Mouse (Mus musculus) ovary, adult 18-20 months (tissue): Measurements from ENCODE around the gene Prr29.
"Not testable (repeated sequence)": the region's sequence is repeated elsewhere in the genome, so short reads cannot be mapped to it uniquely, and the experiment has no call there.

Experiments
- DNase-seq: peaks from one replicate; pipeline ENCODE4 v3.0.0; 2022; ENCODE audit warnings: low spot score, mixed read lengths

Gene Prr29

GRCm38 (mm10) chr11:106365366-106365765 lies at the start of gene Prr29:
Gene Prr29, plus strand, starts transcription at chr11:106365472.
- no peak for DNase-seq

- no peak for DNase-seq
Measured at GRCm38 (mm10) chr11:106316416-106316815, 48.9 kb upstream of the Prr29 start.

- DNase-seq, result no peak
Measured at GRCm38 (mm10) chr11:106317801-106318200, 47.5 kb upstream of the Prr29 start.

- no peak for DNase-seq
Measured at GRCm38 (mm10) chr11:106318406-106319366, 46.6 kb upstream of the Prr29 start.

GRCm38 (mm10) chr11:106324858-106325257 lies 40.4 kb upstream of the Prr29 start:
- no peak for DNase-seq

- DNase-seq, result no peak
Measured at GRCm38 (mm10) chr11:106325566-106326206, 39.6 kb upstream of the Prr29 start.

GRCm38 (mm10) chr11:106326475-106326874 lies 38.8 kb upstream of the Prr29 start:
- DNase-seq, result no peak

GRCm38 (mm10) chr11:106328521-106328920 lies 36.8 kb upstream of the Prr29 start:
- DNase-seq, result no peak

GRCm38 (mm10) chr11:106329128-106329527 lies 36.1 kb upstream of the Prr29 start:
- no peak for DNase-seq

- DNase-seq, result no peak
Measured at GRCm38 (mm10) chr11:106329682-106330081, 35.6 kb upstream of the Prr29 start.

- no peak for DNase-seq
Measured at GRCm38 (mm10) chr11:106332458-106332857, 32.8 kb upstream of the Prr29 start.

- no peak for DNase-seq
Measured at GRCm38 (mm10) chr11:106334066-106334465, 31.2 kb upstream of the Prr29 start.

- DNase-seq, result no peak
Measured at GRCm38 (mm10) chr11:106338029-106338428, 27.2 kb upstream of the Prr29 start.

GRCm38 (mm10) chr11:106338870-106339269 lies 26.4 kb upstream of the Prr29 start:
- no peak for DNase-seq

GRCm38 (mm10) chr11:106339323-106339722 lies 25.9 kb upstream of the Prr29 start:
- not testable (repeated sequence) for DNase-seq

GRCm38 (mm10) chr11:106340990-106341520 lies 24.2 kb upstream of the Prr29 start:
- no peak for DNase-seq

GRCm38 (mm10) chr11:106344910-106345309 lies 20.4 kb upstream of the Prr29 start:
- no peak for DNase-seq

- DNase-seq, result no peak
Measured at GRCm38 (mm10) chr11:106349772-106350171, 15.5 kb upstream of the Prr29 start.

- DNase-seq, result no peak
Measured at GRCm38 (mm10) chr11:106350853-106351252, 14.4 kb upstream of the Prr29 start.

GRCm38 (mm10) chr11:106351253-106351652 lies 14.0 kb upstream of the Prr29 start:
- DNase-seq, result no peak

- no peak for DNase-seq
Measured at GRCm38 (mm10) chr11:106351941-106352340, 13.3 kb upstream of the Prr29 start.

GRCm38 (mm10) chr11:106353188-106353587 lies 12.1 kb upstream of the Prr29 start, which contains the start of gene Scn4a:
Gene Scn4a, minus strand, starts transcription at chr11:106353288.
- no peak for DNase-seq

GRCm38 (mm10) chr11:106354181-106354580 lies 11.1 kb upstream of the Prr29 start:
- no peak for DNase-seq
